Mouse (Mus musculus): ENCODE measurements around the gene Rnf181.

Gene Rnf181

GRCm38 (mm10) chr6:72359891-72360598, 6.7 kb downstream of the Rnf181 start:
- DNase-seq (ENCODE audit: low spot score in 2 of 2) = no peak

GRCm38 (mm10) chr6:72359343-72359742, 7.4 kb downstream of the Rnf181 start:
- DNase-seq (ENCODE audit: low spot score in 2 of 2) = no peak

GRCm38 (mm10) chr6:72358086-72358764, 8.5 kb downstream of the Rnf181 start:
- no peak for DNase-seq (ENCODE audit: low spot score in 2 of 2)

GRCm38 (mm10) chr6:72357164-72358079, 9.3 kb downstream of the Rnf181 start:
- no peak for DNase-seq (ENCODE audit: low spot score in 2 of 2)

- DNase-seq (ENCODE audit: low spot score in 2 of 2) = no peak
Observed at GRCm38 (mm10) chr6:72356001-72356532, 10.7 kb downstream of the Rnf181 start.

- peak; percentile 52 to 61 for DNase-seq (ENCODE audit: low spot score in 2 of 2)
Observed at GRCm38 (mm10) chr6:72355066-72355911, 11.5 kb downstream of the Rnf181 start, which contains the start of gene Tmem150a. Gene Tmem150a (plus strand): TSS chr6:72355447.

GRCm38 (mm10) chr6:72354025-72354424, 12.7 kb downstream of the Rnf181 start:
- no peak for DNase-seq (ENCODE audit: low spot score in 2 of 2)

- no peak for DNase-seq (ENCODE audit: low spot score in 2 of 2)
Observed at GRCm38 (mm10) chr6:72352636-72353405, 13.9 kb downstream of the Rnf181 start.

GRCm38 (mm10) chr6:72350214-72350613, 16.5 kb downstream of the Rnf181 start:
- no peak for DNase-seq (ENCODE audit: low spot score in 2 of 2)

GRCm38 (mm10) chr6:72348411-72348810, 18.3 kb downstream of the Rnf181 start:
- no peak for DNase-seq (ENCODE audit: low spot score in 2 of 2)

GRCm38 (mm10) chr6:72347166-72347941, 19.4 kb downstream of the Rnf181 start, which contains the start of gene 0610030E20Rik:
Gene 0610030E20Rik (plus strand): TSS chr6:72347317.
- DNase-seq (ENCODE audit: low spot score in 2 of 2) = peak; percentile 52 to 66

GRCm38 (mm10) chr6:72346261-72346660, 20.5 kb downstream of the Rnf181 start:
- DNase-seq (ENCODE audit: low spot score in 2 of 2) = no peak

- no peak for DNase-seq (ENCODE audit: low spot score in 2 of 2)
Observed at GRCm38 (mm10) chr6:72345633-72346032, 21.1 kb downstream of the Rnf181 start.

- peak; percentile 89 to 91 for DNase-seq (ENCODE audit: low spot score in 2 of 2)
Observed at GRCm38 (mm10) chr6:72345074-72345567, 21.6 kb downstream of the Rnf181 start, which contains the start of gene Usp39. Gene Usp39 (minus strand): TSS chr6:72345184.

- DNase-seq (ENCODE audit: low spot score in 2 of 2) = no peak
Observed at GRCm38 (mm10) chr6:72344396-72345073, 22.2 kb downstream of the Rnf181 start.

- DNase-seq (ENCODE audit: low spot score in 2 of 2) = no peak
Observed at GRCm38 (mm10) chr6:72340481-72340880, 26.3 kb downstream of the Rnf181 start.

GRCm38 (mm10) chr6:72333111-72333510, 33.6 kb downstream of the Rnf181 start:
- DNase-seq (ENCODE audit: low spot score in 2 of 2) = no peak

- DNase-seq (ENCODE audit: low spot score in 2 of 2) = no peak
Observed at GRCm38 (mm10) chr6:72330133-72330532, 36.6 kb downstream of the Rnf181 start.

All from frontal cortex, postnatal 25 days (tissue).